In the genomic region with DNA sequence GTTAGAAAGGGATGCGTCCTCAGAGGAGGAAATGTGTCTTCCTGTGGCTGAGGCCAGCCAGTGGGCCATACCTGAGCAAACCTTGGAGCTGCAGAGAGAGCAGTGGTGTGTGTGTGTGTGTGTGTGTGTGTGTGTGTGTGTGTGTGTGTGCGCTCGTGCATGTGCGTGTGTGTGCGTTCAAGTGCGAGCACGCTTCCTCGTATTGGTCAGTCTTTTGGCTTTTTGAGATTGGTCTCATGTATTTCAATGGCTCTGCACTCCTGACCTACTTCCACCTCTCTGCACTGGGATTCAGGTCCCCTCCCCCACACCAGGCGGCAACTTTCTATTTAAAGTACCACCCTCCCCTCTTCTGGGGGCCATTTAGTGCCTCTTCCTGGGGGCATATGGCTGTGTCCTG, we compare ENCODE assay signal across 12 mouse cellular contexts. TPM values are rescaled to one million over a fixed set of nuclear protein-coding genes. Genes with fewer than 3 reads are reported as not detected.
DNase-seq lines count a peak whose midpoint lies in the region; ATAC-seq and TF ChIP-seq lines count a peak whose summit lies in the region.
"Had no signal": no experiment of that assay in that cellular context is flagged by ENCODE, and none has a peak within 500 bp of the region (broad histone marks: within the 10 kb centered on the region; RNA-seq: fewer than 3 reads in every experiment).

No protein-coding gene starts in this region.

- no peaks in the 10 kb centered on the region for H3K36me3 ChIP-seq in kidney, postnatal 0 days (ENCODE audit: insufficient read depth, low read length)
- H3K36me3 ChIP-seq in heart, embryonic 14.5 days (ENCODE audit: control insufficient read depth, insufficient read depth, low read length): no peaks in the 10 kb centered on the region
- H3K36me3 ChIP-seq: limb, embryonic 12.5 days; midbrain, embryonic 15.5 days had no signal

- no peaks in the 10 kb centered on the region for H3K9me3 ChIP-seq in kidney, postnatal 0 days (replicated peaks; ENCODE audit: low read length)
- no peaks in the 10 kb centered on the region for H3K9me3 ChIP-seq in heart, embryonic 14.5 days (ENCODE audit: control insufficient read depth, low read length)
- H3K9me3 ChIP-seq: limb, embryonic 12.5 days; midbrain, embryonic 15.5 days had no signal

- no peak for DNase-seq in kidney, postnatal 0 days (ENCODE audit: low spot score)
- no peak for DNase-seq in kidney, adult 18-20 months
- peak; percentile 85 for DNase-seq in cerebellum, adult 11 months
- DNase-seq in ovary, postnatal 14 days (ENCODE audit: low spot score): no peak
- DNase-seq in left cerebral cortex, postnatal 36 days (ENCODE audit: low spot score in 2 of 2): no peak
- DNase-seq in left cerebral cortex, adult 8-10 months (ENCODE audit: low spot score in 2 of 2): no peak
- DNase-seq: gastrocnemius, postnatal 14 days had no signal

- no peak overlapping the region for H3K4me3 ChIP-seq in kidney, postnatal 0 days (replicated peaks; ENCODE audit: low read depth, low read length)
- H3K4me3 ChIP-seq in heart, embryonic 14.5 days (ENCODE audit: control insufficient read depth in 1 of 2, insufficient read depth in 1 of 2, low read depth in 1 of 2, low read length in 2 of 2): no peak overlapping the region
- H3K4me3 ChIP-seq: limb, embryonic 12.5 days; midbrain, embryonic 15.5 days had no signal

- WGBS in kidney, postnatal 0 days: 45% methylated on average over 9 of the region's 9 CpGs
- 48% methylated on average over 9 of the region's 9 CpGs for WGBS in heart, embryonic 14.5 days

- intact Hi-C loops in left cerebral cortex, postnatal 36 days (cut with DNase I): no loop called here

- H3K4me2 ChIP-seq in kidney, postnatal 0 days (ENCODE audit: low read length): no peak overlapping the region
- H3K4me2 ChIP-seq in heart, embryonic 14.5 days (ENCODE audit: low read length): peak overlapping the region; percentile 52
- H3K4me2 ChIP-seq: limb, embryonic 12.5 days; midbrain, embryonic 15.5 days had no signal

- peak; percentile 65; the same call in 1 of the 2 replicates for ATAC-seq in kidney, postnatal 0 days (replicated peaks; ENCODE audit: low FRiP score, low read depth)
- peak; percentile 61; the same call in 1 of the 2 replicates for ATAC-seq in heart, embryonic 14.5 days (ENCODE audit: insufficient number of reproducible peaks, insufficient read depth, low FRiP score, low read depth)
- ATAC-seq in neutrophil, adult 5-6 weeks (ENCODE audit: extremely low read depth, insufficient number of reproducible peaks, low FRiP score, poor library complexity, severe bottlenecking): peak; percentile 30; the same call in 1 of the 2 replicates
- ATAC-seq: midbrain, embryonic 15.5 days had no signal

- no peak overlapping the region for H3K9ac ChIP-seq in kidney, postnatal 0 days (ENCODE audit: low read depth, low read length)
- H3K9ac ChIP-seq in heart, embryonic 14.5 days (ENCODE audit: low read length): peak overlapping the region; percentile 8; the same call in 1 of the 2 replicates
- H3K9ac ChIP-seq: limb, embryonic 12.5 days; midbrain, embryonic 15.5 days had no signal

- H3K27me3 ChIP-seq in kidney, postnatal 0 days (ENCODE audit: insufficient read depth, low read length): no peaks in the 10 kb centered on the region
- H3K27me3 ChIP-seq in heart, embryonic 14.5 days (ENCODE audit: control insufficient read depth, insufficient read depth, low read length): no peaks in the 10 kb centered on the region
- H3K27me3 ChIP-seq: limb, embryonic 12.5 days; midbrain, embryonic 15.5 days had no signal

- H3K27ac ChIP-seq in kidney, postnatal 0 days: no peak overlapping the region
- H3K27ac ChIP-seq in heart, embryonic 14.5 days (replicated peaks in 1 of 2; ENCODE audit: control insufficient read depth in 1 of 2, insufficient read depth in 1 of 2, low read depth in 2 of 2, low read length in 2 of 2): peak overlapping the region; percentile 76 to 83
- H3K27ac ChIP-seq: limb, embryonic 12.5 days; midbrain, embryonic 15.5 days had no signal

- H3K4me1 ChIP-seq in kidney, postnatal 0 days (replicated peaks; ENCODE audit: insufficient read depth, low read length): 0 out of 2 replicates have a peak, but pooled peaks cover 3% of the 10 kb centered on the region
- H3K4me1 ChIP-seq in heart, embryonic 14.5 days (ENCODE audit: control insufficient read depth in 2 of 2, insufficient read depth in 2 of 2, low read length in 2 of 2): peaks cover 16 to 40% of the 10 kb centered on the region in 2 experiments
- H3K4me1 ChIP-seq: midbrain, embryonic 15.5 days had no signal

- no peak for TF ChIP-seq CTCF in kidney, postnatal 0 days (IDR thresholded peaks at IDR 0.05; ENCODE audit: low read depth)

RNA-seq across cellular contexts. Expression of a gene that starts 12.1 kb away (rescaled TPM):
- polyA plus RNA-seq in kidney, postnatal 0 days (2015; fragmentation: Nextera tagmentation; extraction: Ambion mirVana): 4.7 TPM in 2 replicates
- 16.6 and 17.0 TPM in 2 replicates for polyA plus RNA-seq in heart, embryonic 14.5 days (2014; fragmentation: Nextera tagmentation; extraction: Ambion mirVana)
- 57.1 and 84.0 TPM in 2 replicates for total RNA-seq in neutrophil, adult 5-6 weeks (2017)
- 10 to 100 TPM; 10.5 to 16.1 TPM for total RNA-seq in left cerebral cortex, postnatal 36 days (2021)
- 10 to 100 TPM; 16.8 to 35.3 (median 24.3) TPM for total RNA-seq in left cerebral cortex, adult 8-10 months (2022)

RNA-seq across cellular contexts. Expression of a gene that starts 39.5 kb away (rescaled TPM):
- 0.13 and 0.22 TPM in 2 replicates for polyA plus RNA-seq in kidney, postnatal 0 days (2015; fragmentation: Nextera tagmentation; extraction: Ambion mirVana)
- 0.32 and 0.40 TPM in 2 replicates for polyA plus RNA-seq in heart, embryonic 14.5 days (2014; fragmentation: Nextera tagmentation; extraction: Ambion mirVana)
- total RNA-seq in neutrophil, adult 5-6 weeks (2017): not detected in 2 replicates
- not detected for total RNA-seq in left cerebral cortex, postnatal 36 days (2021)
- total RNA-seq in left cerebral cortex, adult 8-10 months (2022): under 1 TPM in 1 of 4 experiments, not detected in 3; 0.15 TPM
- total RNA-seq: gastrocnemius, postnatal 14 days had no signal
- polyA plus RNA-seq: small intestine, adult 2 months had no signal
